Mouse (Mus musculus): ENCODE data around the gene Pnmt. TPM values are rescaled to one million over a fixed set of nuclear protein-coding genes. Genes with fewer than 3 reads are reported as not detected.

Pnmt gene
- total and polyA plus RNA-seq, 3 experiments, result not detected

DNA sequence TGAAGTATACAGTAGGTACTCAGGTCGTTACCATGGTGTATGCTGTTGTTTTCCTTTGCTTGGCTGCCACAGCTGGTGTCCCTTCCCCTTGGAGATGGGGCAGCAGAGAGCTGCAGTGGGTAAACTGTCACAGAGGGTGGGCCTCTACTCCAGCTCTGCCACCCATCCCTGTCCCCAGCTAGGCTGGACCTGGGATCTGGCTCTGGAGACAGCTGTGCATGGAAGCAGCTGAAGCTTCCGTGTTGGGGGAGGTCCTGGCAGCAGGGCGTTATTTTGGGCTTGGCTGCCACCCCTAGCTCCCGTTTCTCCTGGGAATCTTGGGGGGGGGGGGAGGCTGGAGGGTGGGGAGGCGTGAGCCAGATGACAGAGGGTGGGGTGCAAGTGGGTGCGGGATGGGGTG lies 32.0 kb downstream of the Pnmt start:
- H3K4me3 ChIP-seq (ENCODE audit: low read depth, low read length), result no peak overlapping the region
- peaks cover 52% of the 10 kb centered on the region for H3K27me3 ChIP-seq (ENCODE audit: insufficient read depth, low read length)
- no peaks in the 10 kb centered on the region for H3K36me3 ChIP-seq (replicated peaks)
- peaks cover 3% of the 10 kb centered on the region; the same call in 1 of the 2 replicates for H3K4me1 ChIP-seq (ENCODE audit: insufficient read depth, low read depth, low read length)
- no peak for ATAC-seq (ENCODE audit: extremely low read depth, insufficient number of reproducible peaks, low FRiP score, poor library complexity, severe bottlenecking)
- H3K9me3 ChIP-seq (replicated peaks), result no peaks in the 10 kb centered on the region
- TF ChIP-seq GATA1 (IDR thresholded peaks at IDR 0.05; ENCODE audit: borderline replicate concordance, low read length), result no peak
- no peak for TF ChIP-seq CTCF (IDR thresholded peaks at IDR 0.05; ENCODE audit: low read depth, low read length)
- TF ChIP-seq POLR2AphosphoS5 (IDR thresholded peaks at IDR 0.05; ENCODE audit: insufficient replicate concordance, low read depth, low read length), result no peak
- no peak for TF ChIP-seq TAL1 (conservative IDR thresholded peaks at IDR 0.05; ENCODE audit: low read depth, low read length)
- TF ChIP-seq GATA2 (IDR thresholded peaks at IDR 0.05; ENCODE audit: borderline replicate concordance, low read depth, low read length), result no peak
- no peak for DNase-seq (ENCODE audit: low spot score)

DNA sequence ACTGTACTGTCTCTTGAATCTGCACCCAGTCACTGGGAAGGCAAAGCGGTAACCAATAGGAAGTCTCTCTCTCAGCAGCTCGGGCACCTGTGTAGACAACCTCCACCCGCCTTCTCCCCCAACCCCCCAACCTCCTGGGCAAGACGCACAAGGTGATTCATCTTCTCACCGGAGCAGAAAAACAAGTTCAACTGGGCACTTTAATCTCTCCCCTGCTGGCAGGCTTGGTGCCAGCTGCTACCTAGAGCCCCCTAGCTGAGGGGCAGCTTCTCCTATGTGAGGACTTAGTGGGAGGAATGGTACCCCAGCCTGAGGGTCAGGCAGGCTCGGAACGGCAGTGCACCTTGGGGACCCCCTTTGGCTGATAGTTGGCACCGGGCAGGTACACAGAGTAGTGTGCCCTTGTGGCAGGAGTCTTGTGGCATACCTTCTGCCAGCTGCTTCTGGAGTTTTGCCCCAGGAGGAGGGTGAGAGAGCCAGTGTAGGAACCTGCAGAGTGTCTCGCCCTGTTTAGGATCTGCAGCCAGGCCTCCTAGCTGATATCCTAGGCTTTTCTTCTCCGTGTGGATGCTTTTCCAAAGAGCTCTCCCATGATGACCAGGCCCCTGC lies 32.8 kb downstream of the Pnmt start:
- no peak overlapping the region for H3K4me3 ChIP-seq (ENCODE audit: low read depth, low read length)
- peaks cover 44% of the 10 kb centered on the region for H3K27me3 ChIP-seq (ENCODE audit: insufficient read depth, low read length)
- peaks cover 3% of the 10 kb centered on the region; the same call in 1 of the 2 replicates for H3K4me1 ChIP-seq (ENCODE audit: insufficient read depth, low read depth, low read length)
- no peaks in the 10 kb centered on the region for H3K9me3 ChIP-seq (replicated peaks)
- DNase-seq (ENCODE audit: low spot score) (no peak), ATAC-seq (ENCODE audit: extremely low read depth, insufficient number of reproducible peaks, low FRiP score, poor library complexity, severe bottlenecking) (no peak)
- H3K36me3 ChIP-seq (replicated peaks), result no peaks in the 10 kb centered on the region
- TF ChIP-seq CTCF (IDR thresholded peaks at IDR 0.05; ENCODE audit: low read depth, low read length), result no peak
- no peak for TF ChIP-seq POLR2AphosphoS5 (IDR thresholded peaks at IDR 0.05; ENCODE audit: insufficient replicate concordance, low read depth, low read length)
- no peak for TF ChIP-seq TAL1 (conservative IDR thresholded peaks at IDR 0.05; ENCODE audit: low read depth, low read length)
- TF ChIP-seq GATA1 (IDR thresholded peaks at IDR 0.05; ENCODE audit: borderline replicate concordance, low read length), result no peak
- no peak for TF ChIP-seq GATA2 (IDR thresholded peaks at IDR 0.05; ENCODE audit: borderline replicate concordance, low read depth, low read length)

DNA sequence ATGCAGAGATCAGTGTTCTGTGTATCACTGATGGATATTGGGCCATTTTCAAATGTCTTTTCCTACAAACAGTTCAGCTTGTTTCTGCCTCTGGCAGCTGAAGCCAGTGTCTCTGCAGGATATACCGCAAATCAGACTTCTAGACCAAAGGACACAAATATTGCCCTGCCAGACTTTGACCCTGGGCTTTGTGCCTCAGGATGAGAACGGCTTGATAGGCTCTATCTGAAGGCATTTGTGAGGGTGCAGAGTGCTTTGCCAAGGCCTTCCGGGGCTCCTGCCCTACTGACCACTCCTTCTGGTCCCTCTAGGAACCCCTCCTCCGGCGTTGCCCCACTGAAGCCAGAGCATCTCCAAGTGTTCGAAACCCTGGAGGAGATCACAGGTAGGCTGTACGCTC lies 40.3 kb downstream of the Pnmt start:
- ATAC-seq (ENCODE audit: extremely low read depth, insufficient number of reproducible peaks, low FRiP score, poor library complexity, severe bottlenecking) (no peak), DNase-seq (ENCODE audit: low spot score) (no peak)
- Histone ChIP-seq H3K27me3 (ENCODE audit: insufficient read depth, low read length) (peaks cover 52% of the 10 kb centered on the region), H3K4me1 (ENCODE audit: insufficient read depth, low read depth, low read length) (no peaks in the 10 kb centered on the region), H3K36me3 (replicated peaks) (no peaks in the 10 kb centered on the region), H3K4me3 (ENCODE audit: low read depth, low read length) (no peak overlapping the region), H3K9me3 (replicated peaks) (no peaks in the 10 kb centered on the region)
- no peak for TF ChIP-seq CTCF (IDR thresholded peaks at IDR 0.05; ENCODE audit: low read depth, low read length)
- no peak for TF ChIP-seq GATA2 (IDR thresholded peaks at IDR 0.05; ENCODE audit: borderline replicate concordance, low read depth, low read length)
- TF ChIP-seq POLR2AphosphoS5 (IDR thresholded peaks at IDR 0.05; ENCODE audit: insufficient replicate concordance, low read depth, low read length), result no peak
- TF ChIP-seq TAL1 (conservative IDR thresholded peaks at IDR 0.05; ENCODE audit: low read depth, low read length), result no peak
- no peak for TF ChIP-seq GATA1 (IDR thresholded peaks at IDR 0.05; ENCODE audit: borderline replicate concordance, low read length)

GRCm38 (mm10) chr11:98428436-98428835 lies 42.2 kb downstream of the Pnmt start:
- Histone ChIP-seq H3K36me3 (replicated peaks) (no peaks in the 10 kb centered on the region), H3K4me3 (ENCODE audit: low read depth, low read length) (no peak overlapping the region), H3K27me3 (ENCODE audit: insufficient read depth, low read length) (peaks cover 56% of the 10 kb centered on the region), H3K9me3 (replicated peaks) (no peaks in the 10 kb centered on the region), H3K4me1 (ENCODE audit: insufficient read depth, low read depth, low read length) (0 out of 2 replicates have a peak, but pooled peaks cover 3% of the 10 kb centered on the region)
- ATAC-seq (ENCODE audit: extremely low read depth, insufficient number of reproducible peaks, low FRiP score, poor library complexity, severe bottlenecking), result no peak
- no peak for TF ChIP-seq TAL1 (conservative IDR thresholded peaks at IDR 0.05; ENCODE audit: low read depth, low read length)
- no peak for TF ChIP-seq GATA2 (IDR thresholded peaks at IDR 0.05; ENCODE audit: borderline replicate concordance, low read depth, low read length)
- TF ChIP-seq GATA1 (IDR thresholded peaks at IDR 0.05; ENCODE audit: borderline replicate concordance, low read length), result no peak
- no peak for TF ChIP-seq POLR2AphosphoS5 (IDR thresholded peaks at IDR 0.05; ENCODE audit: insufficient replicate concordance, low read depth, low read length)
- no peak for TF ChIP-seq CTCF (IDR thresholded peaks at IDR 0.05; ENCODE audit: low read depth, low read length)
- DNase-seq (ENCODE audit: low spot score), result no peak

GRCm38 (mm10) chr11:98431743-98432502 lies 45.7 kb downstream of the Pnmt start:
- Histone ChIP-seq H3K36me3 (replicated peaks) (peaks cover 8% of the 10 kb centered on the region), H3K27me3 (ENCODE audit: insufficient read depth, low read length) (peaks cover 56% of the 10 kb centered on the region), H3K4me3 (ENCODE audit: low read depth, low read length) (no peak overlapping the region), H3K4me1 (ENCODE audit: insufficient read depth, low read depth, low read length) (0 out of 2 replicates have a peak, but pooled peaks cover 3% of the 10 kb centered on the region), H3K9me3 (replicated peaks) (no peaks in the 10 kb centered on the region)
- DNase-seq (ENCODE audit: low spot score) (no peak), ATAC-seq (ENCODE audit: extremely low read depth, insufficient number of reproducible peaks, low FRiP score, poor library complexity, severe bottlenecking) (no peak)
- TF ChIP-seq CTCF (IDR thresholded peaks at IDR 0.05; ENCODE audit: low read depth, low read length) (no peak), GATA1 (IDR thresholded peaks at IDR 0.05; ENCODE audit: borderline replicate concordance, low read length) (no peak), GATA2 (IDR thresholded peaks at IDR 0.05; ENCODE audit: borderline replicate concordance, low read depth, low read length) (no peak), POLR2AphosphoS5 (IDR thresholded peaks at IDR 0.05; ENCODE audit: insufficient replicate concordance, low read depth, low read length) (no peak), TAL1 (conservative IDR thresholded peaks at IDR 0.05; ENCODE audit: low read depth, low read length) (no peak)

DNA sequence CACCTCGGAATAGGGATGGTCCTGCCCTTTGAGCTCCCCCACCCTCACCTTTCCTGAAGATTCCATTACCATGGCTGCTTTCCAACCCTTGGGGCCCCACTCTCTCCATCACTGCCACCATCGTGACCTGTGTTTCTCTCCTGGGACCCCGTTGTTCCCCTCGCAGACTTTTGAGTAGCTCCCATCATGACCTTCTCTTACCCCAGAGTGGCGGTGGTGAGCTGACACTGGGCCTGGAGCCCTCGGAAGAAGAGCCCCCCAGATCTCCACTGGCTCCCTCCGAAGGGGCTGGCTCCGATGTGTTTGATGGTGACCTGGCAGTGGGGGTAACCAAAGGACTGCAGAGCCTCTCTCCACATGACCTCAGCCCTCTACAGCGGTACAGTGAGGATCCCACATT lies 49.5 kb downstream of the Pnmt start:
- Histone ChIP-seq H3K36me3 (replicated peaks) (peaks cover 18% of the 10 kb centered on the region), H3K27me3 (ENCODE audit: insufficient read depth, low read length) (peaks cover 37% of the 10 kb centered on the region), H3K4me1 (ENCODE audit: insufficient read depth, low read depth, low read length) (peaks cover 15% of the 10 kb centered on the region), H3K4me3 (ENCODE audit: low read depth, low read length) (no peak overlapping the region), H3K9me3 (replicated peaks) (no peaks in the 10 kb centered on the region)
- no peak for TF ChIP-seq GATA2 (IDR thresholded peaks at IDR 0.05; ENCODE audit: borderline replicate concordance, low read depth, low read length)
- TF ChIP-seq POLR2AphosphoS5 (IDR thresholded peaks at IDR 0.05; ENCODE audit: insufficient replicate concordance, low read depth, low read length), result no peak
- no peak for TF ChIP-seq GATA1 (IDR thresholded peaks at IDR 0.05; ENCODE audit: borderline replicate concordance, low read length)
- TF ChIP-seq CTCF (IDR thresholded peaks at IDR 0.05; ENCODE audit: low read depth, low read length), result no peak
- no peak for TF ChIP-seq TAL1 (conservative IDR thresholded peaks at IDR 0.05; ENCODE audit: low read depth, low read length)
- ATAC-seq (ENCODE audit: extremely low read depth, insufficient number of reproducible peaks, low FRiP score, poor library complexity, severe bottlenecking), result no peak
- DNase-seq (ENCODE audit: low spot score), result no peak

Measured in G1E (cell line).